Mouse (Mus musculus) ES-Bruce4 (cell line): ENCODE measurements around the gene Fgfr2.

Source experiments
- CTCF ChIP-seq: IDR thresholded peaks from one replicate; pipeline ENCODE4 v1.8.1; 2011; ENCODE audit warnings: low read depth, low read length
- POLR2A ChIP-seq: IDR thresholded peaks from one replicate; pipeline ENCODE4 v1.8.1; 2011; ENCODE audit warnings: low read length; ENCODE audit not compliant: insufficient read depth

DNA sequence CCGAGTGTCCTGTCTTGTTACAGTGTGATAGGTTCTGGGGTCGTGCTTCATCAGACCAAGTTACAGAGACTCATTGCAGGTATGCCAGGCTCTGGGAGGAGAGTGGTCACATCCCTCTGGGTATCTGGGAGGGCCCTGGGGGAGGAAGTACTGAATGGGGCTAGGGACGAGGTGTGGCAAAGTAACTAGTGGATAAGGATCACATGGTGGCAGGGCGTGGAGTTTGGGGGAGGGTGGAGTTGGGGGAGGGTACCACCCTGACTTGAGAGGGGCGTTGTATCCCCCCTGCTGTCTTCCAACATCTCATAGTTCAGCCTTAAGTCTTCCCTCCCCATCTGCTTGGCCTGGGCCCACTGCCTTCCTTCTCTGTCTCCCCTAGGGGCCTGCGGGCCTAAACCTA lies 443.6 kb downstream of the Fgfr2 start:
- TF ChIP-seq POLR2A (no peak), CTCF (no peak)
